ENCODE assay signal across 29 mouse cellular contexts in the genomic region with DNA sequence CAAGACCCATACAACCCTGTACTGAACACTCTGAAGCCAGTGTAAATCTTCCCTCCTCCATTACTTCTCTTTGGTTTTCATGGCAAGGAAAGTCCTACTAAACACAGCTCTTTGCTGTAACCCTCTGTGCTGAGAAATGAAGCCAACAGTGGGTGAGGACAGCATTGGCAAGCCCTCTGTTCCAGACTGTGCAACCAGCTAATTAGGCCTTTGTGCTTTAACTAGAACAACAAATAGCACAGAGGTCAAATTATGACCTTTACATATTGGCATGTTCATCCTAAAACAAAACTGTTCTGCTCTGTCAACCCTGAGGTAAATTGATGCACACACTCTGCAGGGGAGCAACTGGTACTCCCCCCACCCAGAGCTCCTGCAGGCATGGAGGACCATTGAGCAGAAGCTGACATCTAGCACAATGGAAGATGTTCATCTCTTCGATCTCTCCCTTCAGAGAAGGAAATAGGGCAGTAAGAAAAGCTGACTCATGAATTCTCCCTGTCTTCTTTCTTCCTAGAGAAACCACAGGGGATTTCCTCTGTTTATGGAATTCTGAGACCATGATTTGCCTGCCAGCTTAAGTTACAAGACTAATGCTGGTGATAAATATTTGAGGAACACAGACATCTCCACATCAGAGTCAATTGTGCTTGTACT.
A peak's percentile ranks its signal among the peaks of the same experiment; 100 is the strongest.
DNase-seq lines count a peak whose midpoint lies in the region; ATAC-seq lines count a peak whose summit lies in the region.
"Had no signal": no experiment of that assay in that cellular context is flagged by ENCODE, and none has a peak within 500 bp of the region (broad histone marks: within the 10 kb centered on the region; RNA-seq: fewer than 3 reads in every experiment).

No protein-coding gene starts in this region.

- H3K36me3 ChIP-seq in hindbrain, embryonic 11.5 days (ENCODE audit: control insufficient read depth, insufficient read depth, low read length) = no peaks in the 10 kb centered on the region
- H3K36me3 ChIP-seq in hindbrain, embryonic 10.5 days = no peaks in the 10 kb centered on the region
- no peaks in the 10 kb centered on the region for H3K36me3 ChIP-seq in midbrain, embryonic 11.5 days (ENCODE audit: control insufficient read depth, insufficient read depth, low read length)
- no peaks in the 10 kb centered on the region for H3K36me3 ChIP-seq in midbrain, embryonic 15.5 days (replicated peaks)
- H3K36me3 ChIP-seq: embryonic facial prominence, embryonic 15.5 days; heart, embryonic 13.5 days; hindbrain, embryonic 15.5 days; limb, embryonic 12.5 days; lung, embryonic 15.5 days; midbrain, embryonic 10.5 days had no signal

- peak; percentile 41 for ATAC-seq in hindbrain, embryonic 11.5 days (ENCODE audit: low FRiP score)
- no peak for ATAC-seq in midbrain, embryonic 11.5 days (ENCODE audit: low FRiP score)
- no peak for ATAC-seq in midbrain, embryonic 15.5 days (replicated peaks)
- ATAC-seq: forebrain, embryonic 13.5 days; inflammation-experienced regulatory T-cells, adult 6 months had no signal

- intact Hi-C loops in heart, postnatal 10 days (cut with DNase I) = no loop called here

- no peaks in the 10 kb centered on the region for H3K27me3 ChIP-seq in hindbrain, embryonic 11.5 days (ENCODE audit: control insufficient read depth, insufficient read depth, low read length)
- H3K27me3 ChIP-seq in hindbrain, embryonic 10.5 days (ENCODE audit: insufficient read depth, poor library complexity, severe bottlenecking) = peaks cover 7% of the 10 kb centered on the region; the same call in 1 of the 2 replicates
- H3K27me3 ChIP-seq in midbrain, embryonic 11.5 days (ENCODE audit: control insufficient read depth, insufficient read depth, low read length) = no peaks in the 10 kb centered on the region
- no peaks in the 10 kb centered on the region for H3K27me3 ChIP-seq in midbrain, embryonic 15.5 days (replicated peaks)
- H3K27me3 ChIP-seq: embryonic facial prominence, embryonic 15.5 days; heart, embryonic 13.5 days; hindbrain, embryonic 15.5 days; limb, embryonic 12.5 days; lung, embryonic 15.5 days had no signal

- no peak overlapping the region for H3K9ac ChIP-seq in hindbrain, embryonic 11.5 days (ENCODE audit: low read depth, low read length)
- no peak overlapping the region for H3K9ac ChIP-seq in midbrain, embryonic 11.5 days (ENCODE audit: low read length)
- no peak overlapping the region for H3K9ac ChIP-seq in midbrain, embryonic 15.5 days
- H3K9ac ChIP-seq: embryonic facial prominence, embryonic 15.5 days; forebrain, embryonic 13.5 days; heart, embryonic 13.5 days; hindbrain, embryonic 15.5 days; limb, embryonic 12.5 days; liver, embryonic 14.5 days; lung, embryonic 15.5 days had no signal

- no peaks in the 10 kb centered on the region for H3K4me1 ChIP-seq in hindbrain, embryonic 11.5 days (replicated peaks; ENCODE audit: control insufficient read depth, insufficient read depth, low read length)
- peaks cover 5% of the 10 kb centered on the region; the same call in 1 of the 2 replicates for H3K4me1 ChIP-seq in hindbrain, embryonic 10.5 days (replicated peaks)
- H3K4me1 ChIP-seq in midbrain, embryonic 11.5 days (ENCODE audit: control insufficient read depth, insufficient read depth, low read length) = no peaks in the 10 kb centered on the region
- no peaks in the 10 kb centered on the region for H3K4me1 ChIP-seq in midbrain, embryonic 15.5 days
- H3K4me1 ChIP-seq: embryonic facial prominence, embryonic 15.5 days; heart, embryonic 13.5 days; hindbrain, embryonic 15.5 days; limb, embryonic 12.5 days; lung, embryonic 15.5 days; midbrain, embryonic 10.5 days had no signal

- H3K9me3 ChIP-seq in hindbrain, embryonic 11.5 days (ENCODE audit: control insufficient read depth, low read length) = no peaks in the 10 kb centered on the region
- H3K9me3 ChIP-seq in hindbrain, embryonic 10.5 days = no peaks in the 10 kb centered on the region
- H3K9me3 ChIP-seq in midbrain, embryonic 11.5 days (ENCODE audit: control insufficient read depth, low read length) = no peaks in the 10 kb centered on the region
- no peaks in the 10 kb centered on the region for H3K9me3 ChIP-seq in midbrain, embryonic 15.5 days
- H3K9me3 ChIP-seq: embryonic facial prominence, embryonic 15.5 days; forebrain, embryonic 13.5 days; heart, embryonic 13.5 days; hindbrain, embryonic 15.5 days; limb, embryonic 12.5 days; lung, embryonic 15.5 days; midbrain, embryonic 10.5 days had no signal

- H3K4me3 ChIP-seq in hindbrain, embryonic 11.5 days (ENCODE audit: low read depth, low read length) = no peak overlapping the region
- no peak overlapping the region for H3K4me3 ChIP-seq in hindbrain, embryonic 10.5 days
- H3K4me3 ChIP-seq in midbrain, embryonic 11.5 days (ENCODE audit: low read depth, low read length) = no peak overlapping the region
- H3K4me3 ChIP-seq in midbrain, embryonic 15.5 days = no peak overlapping the region
- H3K4me3 ChIP-seq: embryonic facial prominence, embryonic 15.5 days; forebrain, embryonic 13.5 days; heart, embryonic 13.5 days; hindbrain, embryonic 15.5 days; limb, embryonic 12.5 days; lung, embryonic 15.5 days; midbrain, embryonic 10.5 days had no signal

- no peak for DNase-seq in hindbrain, embryonic 11.5 days (ENCODE audit: low spot score)
- no peak for DNase-seq in hindbrain, embryonic 10.5 days (ENCODE audit: low spot score)
- DNase-seq in midbrain, embryonic 11.5 days (ENCODE audit: low spot score, missing footprints) = peak; percentile 78
- peak; percentile 51 for DNase-seq in Muller cell, postnatal 12 days (ENCODE audit: inconsistent ontology term)
- DNase-seq in heart, postnatal 10 days = no peak
- DNase-seq in left cerebral cortex, adult 8-10 months (ENCODE audit: low spot score in 2 of 2) = no peak
- DNase-seq: adrenal gland, postnatal 10 days; cerebellum, adult 11 months; cerebellum, adult 9-11 months; embryo, embryonic 11 days; gastrocnemius, postnatal 10 days; heart, postnatal 14 days; kidney, adult 11 months; kidney, postnatal 14 days; layer of hippocampus, adult 9-11 months; spleen, adult 18-20 months; thymus, adult 18-20 months; thymus, postnatal 25 days had no signal

- H3K27ac ChIP-seq in hindbrain, embryonic 11.5 days (ENCODE audit: low read depth, low read length) = no peak overlapping the region
- H3K27ac ChIP-seq in hindbrain, embryonic 10.5 days = no peak overlapping the region
- no peak overlapping the region for H3K27ac ChIP-seq in midbrain, embryonic 11.5 days (ENCODE audit: low read depth, low read length)
- no peak overlapping the region for H3K27ac ChIP-seq in midbrain, embryonic 15.5 days
- H3K27ac ChIP-seq: embryonic facial prominence, embryonic 15.5 days; forebrain, embryonic 13.5 days; heart, embryonic 13.5 days; hindbrain, embryonic 15.5 days; limb, embryonic 12.5 days; liver, embryonic 14.5 days; lung, embryonic 15.5 days; midbrain, embryonic 10.5 days; stomach, postnatal 0 days had no signal

- H3K4me2 ChIP-seq in hindbrain, embryonic 11.5 days (replicated peaks; ENCODE audit: low read depth, low read length) = no peak overlapping the region
- H3K4me2 ChIP-seq in midbrain, embryonic 11.5 days = no peak overlapping the region
- no peak overlapping the region for H3K4me2 ChIP-seq in midbrain, embryonic 15.5 days
- H3K4me2 ChIP-seq: embryonic facial prominence, embryonic 15.5 days; forebrain, embryonic 13.5 days; heart, embryonic 13.5 days; hindbrain, embryonic 15.5 days; limb, embryonic 12.5 days; lung, embryonic 15.5 days had no signal

- WGBS in hindbrain, embryonic 11.5 days = 7% methylated on average over 1 of the region's 1 CpGs
- 18% methylated on average over 1 of the region's 1 CpGs for WGBS in hindbrain, embryonic 10.5 days
- 37% methylated on average over 1 of the region's 1 CpGs for WGBS in midbrain, embryonic 11.5 days
- 26% methylated on average over 1 of the region's 1 CpGs for WGBS in midbrain, embryonic 15.5 days

Comparison
In these comparisons a context has a peak if more than half of its experiments do, and no peak if none do; other contexts are left out.
1. DNase-seq: peak in midbrain, embryonic 11.5 days (single experiment) and Muller cell, postnatal 12 days (single experiment); none in hindbrain, embryonic 11.5 days (single experiment), hindbrain, embryonic 10.5 days (single experiment), heart, postnatal 10 days (0 of 2) and left cerebral cortex, adult 8-10 months (0 of 2).